Mouse (Mus musculus): ENCODE data around the gene Pax4. TPM values are rescaled to one million over a fixed set of nuclear protein-coding genes. Genes with fewer than 3 reads are reported as not detected.

Pax4 gene
- polyA plus RNA-seq, 1 experiment from 2014 or later, result not detected

DNA sequence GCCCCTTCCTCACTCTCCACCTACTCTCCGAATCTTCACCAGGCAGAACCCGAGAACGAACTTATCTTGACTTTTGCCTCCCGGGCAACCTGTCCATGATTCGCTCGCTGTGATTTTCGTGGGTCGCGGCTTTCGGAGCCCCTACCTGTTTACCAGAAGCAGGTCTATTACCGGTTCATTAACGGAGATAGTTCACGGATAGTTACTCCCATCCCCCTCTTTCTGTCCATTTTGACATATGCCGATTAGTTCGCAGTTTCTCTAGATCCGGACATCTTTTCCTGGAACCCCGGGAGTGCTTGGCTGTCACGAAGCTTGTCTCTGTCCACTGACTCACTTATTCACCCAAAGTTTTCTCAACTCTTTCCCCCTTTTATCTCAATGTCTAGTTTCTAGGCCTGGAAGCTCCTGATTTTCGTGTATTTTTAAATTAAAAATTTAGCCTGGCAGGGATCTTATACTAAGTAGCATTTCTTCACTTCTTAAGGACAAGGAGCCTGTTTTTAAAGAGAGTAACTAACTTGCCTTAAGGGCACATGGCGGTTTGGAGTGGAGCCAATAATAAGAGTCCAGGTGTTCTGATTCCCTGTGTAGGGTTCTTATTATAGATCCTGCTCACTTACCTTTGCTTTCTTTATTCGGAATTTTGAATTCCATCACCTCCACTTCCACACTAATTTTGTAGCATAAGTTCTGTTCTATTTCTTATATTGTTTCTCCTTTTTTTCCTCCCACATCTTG lies 31.8 kb upstream of the Pax4 start:
- H3K4me1 ChIP-seq (ENCODE audit: control insufficient read depth, insufficient read depth, low read depth, low read length), result peaks cover 23% of the 10 kb centered on the region
- peak overlapping the region; percentile 95 for H3K4me2 ChIP-seq (ENCODE audit: low read length)
- H3K9ac ChIP-seq (ENCODE audit: low read depth, low read length), result peak overlapping the region; percentile 88
- H3K27me3 ChIP-seq (replicated peaks; ENCODE audit: control insufficient read depth, insufficient read depth, low read length), result no peaks in the 10 kb centered on the region
- H3K36me3 ChIP-seq (ENCODE audit: control insufficient read depth, insufficient read depth, low read length), result no peaks in the 10 kb centered on the region
- ATAC-seq, result no peak
- no peaks in the 10 kb centered on the region for H3K9me3 ChIP-seq (ENCODE audit: control insufficient read depth, low read length)
- peak overlapping the region; percentile 84; the same call in 1 of the 2 replicates for H3K27ac ChIP-seq (ENCODE audit: low read depth, low read length)
- H3K4me3 ChIP-seq (ENCODE audit: low read length), result peak overlapping the region; percentile 89
- 8% methylated on average over 21 of the region's 21 CpGs for WGBS

DNA sequence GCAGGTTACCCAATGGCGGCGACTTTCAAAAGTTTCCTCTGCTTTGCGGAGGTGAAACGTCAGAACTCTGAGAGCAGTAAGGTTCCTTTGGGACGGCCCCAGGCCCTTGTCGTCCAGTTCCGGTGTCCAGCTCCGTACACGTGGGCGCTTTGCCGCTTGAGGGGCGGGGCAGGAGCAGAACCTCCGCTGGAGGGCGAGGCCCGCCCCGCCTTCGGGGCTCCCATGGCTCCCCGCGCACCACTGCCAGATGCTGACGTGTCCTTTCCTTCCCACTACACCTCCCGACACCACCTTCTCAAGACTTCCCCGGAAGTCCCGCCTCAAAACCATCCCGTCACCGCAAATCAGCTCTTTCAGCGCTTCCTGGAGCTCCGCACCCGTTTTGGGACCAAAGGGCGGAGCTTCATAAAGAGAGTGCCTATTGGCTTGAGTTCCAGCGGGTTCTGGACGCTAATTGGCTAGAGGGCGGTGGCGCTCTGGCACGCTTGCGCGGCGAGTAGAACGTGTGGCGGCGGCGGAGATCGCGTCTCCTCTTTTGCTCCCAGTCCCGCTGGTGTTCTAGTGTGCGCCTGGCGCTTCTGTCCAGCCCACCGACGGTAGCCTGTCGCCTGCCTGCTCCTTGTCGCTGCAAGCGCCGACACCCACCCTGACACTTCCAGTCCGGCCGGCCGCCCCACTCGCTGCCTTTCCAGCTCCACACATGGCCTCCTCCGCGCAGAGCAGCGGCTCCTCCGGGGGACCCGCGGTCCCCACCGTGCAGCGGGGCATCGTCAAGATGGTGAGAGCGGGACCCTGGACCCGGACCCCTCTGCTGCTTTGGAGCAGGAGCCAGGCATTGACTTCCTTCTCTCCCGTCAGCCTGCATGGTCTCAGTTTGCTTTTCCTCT lies 31.0 kb upstream of the Pax4 start:
- peak; percentile 99 for ATAC-seq
- under 1% methylated on average over 63 of the region's 68 CpGs for WGBS

DNA sequence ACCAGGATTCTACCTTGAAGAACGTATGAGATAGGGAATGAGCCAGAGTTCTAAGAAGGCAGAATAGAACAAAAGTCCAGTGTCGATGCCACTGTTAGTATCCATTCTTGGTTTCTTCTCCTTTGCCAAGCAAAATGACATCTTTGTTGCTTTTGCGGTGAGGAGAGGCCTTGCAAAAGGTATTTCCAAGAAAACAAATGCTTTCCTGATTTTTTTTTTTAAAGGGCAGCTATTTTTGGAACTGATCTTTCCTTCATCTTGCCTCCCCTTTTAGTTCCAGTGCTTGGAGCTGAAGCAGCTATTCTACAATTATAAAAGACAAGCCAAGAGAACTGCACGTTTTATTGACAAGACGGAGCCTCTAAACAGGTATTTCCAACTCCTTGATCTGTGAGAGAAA lies 25.7 kb upstream of the Pax4 start, which contains the start of gene Snd1:
TSS of gene Snd1 (plus strand) at position 301 of the 400 bp plus-strand sequence.
- Histone ChIP-seq H3K27me3 (replicated peaks; ENCODE audit: control insufficient read depth, insufficient read depth, low read length) (no peaks in the 10 kb centered on the region), H3K4me3 (ENCODE audit: low read length) (no peak within 1 kb of the TSS), H3K27ac (ENCODE audit: low read depth, low read length) (no peak within 1 kb of the TSS), H3K36me3 (ENCODE audit: control insufficient read depth, insufficient read depth, low read length) (no peaks in the 10 kb centered on the region), H3K4me2 (ENCODE audit: low read length) (no peak within 1 kb of the TSS), H3K9ac (ENCODE audit: low read depth, low read length) (no peak within 1 kb of the TSS), H3K9me3 (ENCODE audit: control insufficient read depth, low read length) (no peaks in the 10 kb centered on the region), H3K4me1 (ENCODE audit: control insufficient read depth, insufficient read depth, low read depth, low read length) (peaks cover 3% of the 10 kb centered on the region; the same call in 1 of the 2 replicates)
- no peak for ATAC-seq
- WGBS, result 89% methylated on average over 5 of the region's 5 CpGs

More for the DNA sequence above, 31.0 kb upstream of the Pax4 start:
- peak overlapping the region; percentile 88 for H3K9ac ChIP-seq (ENCODE audit: low read depth, low read length)
- no peaks in the 10 kb centered on the region for H3K36me3 ChIP-seq (ENCODE audit: control insufficient read depth, insufficient read depth, low read length)
- H3K4me2 ChIP-seq (ENCODE audit: low read length), result peak overlapping the region; percentile 95
- H3K27me3 ChIP-seq (replicated peaks; ENCODE audit: control insufficient read depth, insufficient read depth, low read length), result no peaks in the 10 kb centered on the region
- no peaks in the 10 kb centered on the region for H3K9me3 ChIP-seq (ENCODE audit: control insufficient read depth, low read length)
- peak overlapping the region; percentile 84 for H3K27ac ChIP-seq (ENCODE audit: low read depth, low read length)
- H3K4me3 ChIP-seq (ENCODE audit: low read length), result peak overlapping the region; percentile 89
- peaks cover 23% of the 10 kb centered on the region for H3K4me1 ChIP-seq (ENCODE audit: control insufficient read depth, insufficient read depth, low read depth, low read length)

DNA sequence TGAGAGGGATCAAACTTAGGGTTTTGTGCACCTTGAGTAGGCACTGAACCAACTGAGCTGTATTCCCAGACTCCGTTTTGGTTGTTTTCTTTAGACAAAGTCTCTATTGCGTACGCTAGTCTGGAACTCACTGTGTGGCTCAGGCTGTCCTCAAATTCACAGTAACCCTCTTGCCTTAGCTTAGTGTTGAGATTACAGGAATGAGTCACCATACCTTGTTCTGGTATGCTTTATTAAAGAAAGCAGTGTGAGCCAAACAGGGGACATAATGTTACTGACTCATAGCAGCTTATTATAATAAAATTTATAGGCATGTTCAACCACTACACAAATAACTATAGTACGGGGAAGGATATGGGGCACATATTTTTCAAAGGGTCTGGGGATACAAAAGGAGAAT lies 25.1 kb upstream of the Pax4 start:
- no peaks in the 10 kb centered on the region for H3K9me3 ChIP-seq (ENCODE audit: control insufficient read depth, low read length)
- H3K27me3 ChIP-seq (replicated peaks; ENCODE audit: control insufficient read depth, insufficient read depth, low read length), result no peaks in the 10 kb centered on the region
- 95% methylated on average over 4 of the region's 4 CpGs for WGBS
- H3K27ac ChIP-seq (ENCODE audit: low read depth, low read length), result no peak overlapping the region
- no peak overlapping the region for H3K9ac ChIP-seq (ENCODE audit: low read depth, low read length)
- H3K36me3 ChIP-seq (ENCODE audit: control insufficient read depth, insufficient read depth, low read length), result no peaks in the 10 kb centered on the region
- no peak overlapping the region for H3K4me2 ChIP-seq (ENCODE audit: low read length)
- peaks cover 2% of the 10 kb centered on the region; the same call in 1 of the 2 replicates for H3K4me1 ChIP-seq (ENCODE audit: control insufficient read depth, insufficient read depth, low read depth, low read length)
- H3K4me3 ChIP-seq (ENCODE audit: low read length), result no peak overlapping the region
- ATAC-seq, result no peak

DNA sequence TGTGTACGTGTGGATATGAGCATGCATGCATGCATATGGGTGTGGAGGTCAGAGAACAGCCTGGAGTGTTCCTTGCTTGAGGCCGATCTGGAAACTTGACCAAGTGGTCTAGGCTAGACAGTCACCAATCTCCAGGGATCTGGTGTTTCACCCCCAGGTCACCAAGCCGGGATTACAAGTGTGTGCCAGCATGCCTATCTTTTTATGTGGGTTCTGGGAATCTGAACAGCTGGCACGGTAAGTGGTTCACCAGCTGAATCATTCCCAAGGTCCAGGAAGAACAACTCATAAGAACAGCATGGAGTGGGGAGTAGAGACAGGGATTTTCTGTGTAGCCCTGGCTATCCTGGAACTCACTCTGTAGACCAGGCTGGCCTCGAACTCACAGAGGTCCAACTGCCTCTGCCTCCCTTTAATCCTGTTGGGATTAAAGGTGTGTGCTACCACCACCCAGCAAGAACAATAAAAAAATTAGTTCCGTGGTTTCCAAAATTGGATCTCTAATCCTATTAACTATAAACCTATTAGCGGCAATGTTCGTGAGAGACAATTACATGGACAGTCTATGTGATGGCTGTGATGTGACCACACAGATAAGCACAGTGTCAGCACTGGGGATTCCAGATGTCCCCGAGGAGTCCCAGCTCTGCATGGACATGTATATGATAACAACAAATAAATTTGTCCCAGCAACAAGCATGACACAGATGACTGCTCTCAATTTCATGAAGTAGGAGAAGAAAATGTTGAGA lies 22.3 kb upstream of the Pax4 start:
- no peak for ATAC-seq

DNA sequence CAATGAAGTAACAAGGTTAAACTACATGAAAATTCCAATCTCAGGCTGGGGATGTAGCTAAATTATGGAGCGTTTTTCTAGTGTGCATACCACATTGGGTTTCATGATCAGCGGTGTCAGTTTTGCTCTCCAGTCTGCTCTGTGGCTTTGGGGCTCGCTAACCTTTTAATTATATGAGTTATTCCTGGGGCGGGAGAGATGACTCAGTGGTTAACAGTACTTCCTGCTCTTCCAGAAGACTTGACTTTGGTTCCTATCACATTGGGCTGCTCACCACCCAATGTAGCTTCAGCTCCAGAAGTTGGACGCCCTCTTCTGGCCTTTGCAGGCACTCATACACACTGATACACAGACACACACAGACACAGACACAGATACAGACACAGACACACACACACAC lies 21.5 kb upstream of the Pax4 start:
- H3K27ac ChIP-seq (ENCODE audit: low read depth, low read length), result no peak overlapping the region
- H3K36me3 ChIP-seq (ENCODE audit: control insufficient read depth, insufficient read depth, low read length), result no peaks in the 10 kb centered on the region
- H3K9me3 ChIP-seq (ENCODE audit: control insufficient read depth, low read length), result no peaks in the 10 kb centered on the region
- ATAC-seq, result no peak
- no peak overlapping the region for H3K4me3 ChIP-seq (ENCODE audit: low read length)
- H3K4me2 ChIP-seq (ENCODE audit: low read length), result no peak overlapping the region
- H3K9ac ChIP-seq (ENCODE audit: low read depth, low read length), result no peak overlapping the region
- H3K27me3 ChIP-seq (replicated peaks; ENCODE audit: control insufficient read depth, insufficient read depth, low read length), result no peaks in the 10 kb centered on the region
- H3K4me1 ChIP-seq (ENCODE audit: control insufficient read depth, insufficient read depth, low read depth, low read length), result no peaks in the 10 kb centered on the region
- 77% methylated on average over 5 of the region's 5 CpGs for WGBS

More for the DNA sequence above, 22.3 kb upstream of the Pax4 start:
- Histone ChIP-seq H3K4me2 (ENCODE audit: low read length) (no peak overlapping the region), H3K4me3 (ENCODE audit: low read length) (no peak overlapping the region), H3K27ac (ENCODE audit: low read depth, low read length) (no peak overlapping the region), H3K36me3 (ENCODE audit: control insufficient read depth, insufficient read depth, low read length) (no peaks in the 10 kb centered on the region), H3K4me1 (ENCODE audit: control insufficient read depth, insufficient read depth, low read depth, low read length) (no peaks in the 10 kb centered on the region), H3K27me3 (replicated peaks; ENCODE audit: control insufficient read depth, insufficient read depth, low read length) (no peaks in the 10 kb centered on the region), H3K9me3 (ENCODE audit: control insufficient read depth, low read length) (no peaks in the 10 kb centered on the region), H3K9ac (ENCODE audit: low read depth, low read length) (no peak overlapping the region)
- 90% methylated on average over 9 of the region's 9 CpGs for WGBS

DNA sequence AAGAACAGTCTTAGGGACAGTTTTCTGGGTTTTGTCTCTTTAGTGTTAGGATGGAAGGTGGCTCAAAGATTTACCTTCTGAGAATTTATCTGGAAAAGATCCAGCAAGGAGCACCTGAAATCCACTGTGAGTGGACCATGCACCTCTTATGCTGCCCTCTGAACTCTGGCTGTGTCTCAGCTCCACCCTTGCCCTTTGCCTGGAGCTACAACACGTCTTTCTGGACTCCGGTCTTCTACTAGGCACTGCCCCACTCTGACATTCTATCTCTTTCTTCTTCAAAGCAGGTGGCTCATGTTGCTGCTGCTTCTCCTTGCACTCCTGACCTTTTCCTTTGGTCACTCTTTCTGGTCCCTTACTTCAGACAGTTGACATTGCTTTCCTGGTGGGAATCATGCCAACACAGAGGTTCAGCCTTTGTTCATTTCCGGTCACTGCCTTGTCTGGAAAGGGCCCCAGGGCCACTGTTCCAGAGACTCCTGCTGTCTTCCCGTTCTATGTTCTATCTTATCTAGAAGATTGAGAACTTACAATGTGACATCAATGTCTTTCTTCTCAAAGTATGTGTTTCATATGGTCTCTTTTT lies 21.0 kb upstream of the Pax4 start:
- no peak overlapping the region for H3K4me2 ChIP-seq (ENCODE audit: low read length)
- H3K9me3 ChIP-seq (ENCODE audit: control insufficient read depth, low read length), result no peaks in the 10 kb centered on the region
- no peak for ATAC-seq
- no peak overlapping the region for H3K27ac ChIP-seq (ENCODE audit: low read depth, low read length)
- H3K4me3 ChIP-seq (ENCODE audit: low read length), result no peak overlapping the region
- WGBS, result 73% methylated on average over 4 of the region's 4 CpGs
- H3K27me3 ChIP-seq (replicated peaks; ENCODE audit: control insufficient read depth, insufficient read depth, low read length), result no peaks in the 10 kb centered on the region
- no peaks in the 10 kb centered on the region for H3K36me3 ChIP-seq (ENCODE audit: control insufficient read depth, insufficient read depth, low read length)
- no peak overlapping the region for H3K9ac ChIP-seq (ENCODE audit: low read depth, low read length)
- no peaks in the 10 kb centered on the region for H3K4me1 ChIP-seq (ENCODE audit: control insufficient read depth, insufficient read depth, low read depth, low read length)

DNA sequence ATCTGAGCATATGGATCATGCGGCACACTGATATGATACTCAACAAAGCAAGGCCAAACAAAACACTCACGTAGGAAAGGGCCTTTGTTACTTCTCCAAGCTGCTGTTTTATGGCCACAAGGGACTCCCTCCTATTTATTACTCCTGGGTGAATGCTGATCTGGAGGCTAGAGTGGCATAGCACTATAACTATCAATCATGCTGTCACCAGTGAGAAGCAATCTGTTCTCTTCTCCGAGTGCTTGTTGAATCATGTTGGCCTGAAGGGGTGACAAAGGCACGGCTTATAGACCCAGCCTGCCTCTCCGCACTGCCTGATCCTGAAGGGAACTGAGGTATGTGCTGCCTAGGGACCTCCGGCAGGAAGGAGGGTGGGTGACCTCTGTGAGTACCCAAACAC lies 15.5 kb upstream of the Pax4 start:
- Histone ChIP-seq H3K9me3 (ENCODE audit: control insufficient read depth, low read length) (no peaks in the 10 kb centered on the region), H3K27ac (ENCODE audit: low read depth, low read length) (no peak overlapping the region), H3K4me1 (ENCODE audit: control insufficient read depth, insufficient read depth, low read depth, low read length) (no peaks in the 10 kb centered on the region), H3K9ac (ENCODE audit: low read depth, low read length) (no peak overlapping the region), H3K36me3 (ENCODE audit: control insufficient read depth, insufficient read depth, low read length) (no peaks in the 10 kb centered on the region), H3K27me3 (replicated peaks; ENCODE audit: control insufficient read depth, insufficient read depth, low read length) (no peaks in the 10 kb centered on the region), H3K4me2 (ENCODE audit: low read length) (no peak overlapping the region), H3K4me3 (ENCODE audit: low read length) (no peak overlapping the region)
- ATAC-seq, result 0 out of 2 replicates have a peak, but pooled peaks have one; percentile 30
- 36% methylated on average over 6 of the region's 6 CpGs for WGBS
